Mouse (Mus musculus) G1E (cell line): ENCODE measurements around the gene Gsk3a. TPM values are rescaled to one million over a fixed set of nuclear protein-coding genes. Genes with fewer than 3 reads are reported as not detected.
A peak's percentile ranks its signal among the peaks of the same experiment; 100 is the strongest.
"Not testable (repeated sequence)": the region's sequence is repeated elsewhere in the genome, so short reads cannot be mapped to it uniquely, and the experiment has no call there.

Experiments used
- ATAC-seq: 2 replicates; pipeline ENCODE4 v1.8.0; 2016; ENCODE audit warnings: mild to moderate bottlenecking; ENCODE audit not compliant: insufficient number of reproducible peaks, poor library complexity, low FRiP score, severe bottlenecking; ENCODE audit errors: extremely low read depth
- DNase-seq: peaks from one replicate; pipeline ENCODE4 v3.0.0; 2012; ENCODE audit warnings: low spot score
- H3K27me3 ChIP-seq: 2 replicates; pipeline ENCODE4 v1.6.1; 2012; ENCODE audit warnings: mild to moderate bottlenecking, low read length, inconsistent platforms; ENCODE audit not compliant: insufficient read depth
- H3K36me3 ChIP-seq: replicated peaks from 2 replicates; pipeline ENCODE3; 2012; ENCODE audit warnings: mild to moderate bottlenecking, inconsistent platforms
- H3K4me1 ChIP-seq: 2 replicates; pipeline ENCODE4 v1.6.1; 2012; ENCODE audit warnings: low read depth, low read length, inconsistent platforms, mixed read lengths; ENCODE audit not compliant: insufficient read depth
- H3K4me3 ChIP-seq: 2 replicates; pipeline ENCODE4 v1.5.1; 2012; ENCODE audit warnings: low read depth, mild to moderate bottlenecking, inconsistent platforms, low read length, moderate library complexity, mixed read lengths
- H3K9me3 ChIP-seq: replicated peaks from 2 replicates; pipeline ENCODE4 v1.6.1; 2012; ENCODE audit warnings: inconsistent platforms
- CTCF ChIP-seq: IDR thresholded peaks from 2 replicates; pipeline ENCODE4 v1.5.1; 2012; ENCODE audit warnings: low read depth, low read length, inconsistent platforms, mixed read lengths
- GATA1 ChIP-seq: IDR thresholded peaks from 2 replicates; pipeline ENCODE4 v1.6.1; 2012; ENCODE audit warnings: borderline replicate concordance, low read length, inconsistent platforms, mixed read lengths
- GATA2 ChIP-seq: IDR thresholded peaks from 2 replicates; pipeline ENCODE4 v1.6.1; 2012; ENCODE audit warnings: low read depth, low read length, inconsistent platforms, borderline replicate concordance
- POLR2AphosphoS5 ChIP-seq: IDR thresholded peaks from 2 replicates; pipeline ENCODE4 v1.6.1; 2012; ENCODE audit warnings: low read depth, low read length, inconsistent platforms; ENCODE audit not compliant: insufficient replicate concordance
- TAL1 ChIP-seq: conservative IDR thresholded peaks from 2 replicates; pipeline ENCODE4 v1.6.1; 2012; ENCODE audit warnings: low read depth, low read length, inconsistent platforms, mixed read lengths
- polyA plus RNA-seq: library from polyadenylated mRNA; stranded (reverse); fragments of >175 nt; gene quantifications from 2 replicates; pipeline ENCODE4 v1.2.3, GENCODE M21; 2012
- total RNA-seq, 2 experiments: library from RNA; stranded (forward) in 1 of 2; stranded (reverse) in 1 of 2; fragments of 200-1000 nt in 1 of 2; fragments of >200 nt in 1 of 2; fragmentation: Nextera tagmentation in 1 of 2; gene quantifications; 2 replicates each; pipeline ENCODE4 v1.2.3; 2014 to 2017

Gene Gsk3a
- total and polyA plus RNA-seq, 3 experiments = 38.9 to 154 (median 107) TPM

DNA sequence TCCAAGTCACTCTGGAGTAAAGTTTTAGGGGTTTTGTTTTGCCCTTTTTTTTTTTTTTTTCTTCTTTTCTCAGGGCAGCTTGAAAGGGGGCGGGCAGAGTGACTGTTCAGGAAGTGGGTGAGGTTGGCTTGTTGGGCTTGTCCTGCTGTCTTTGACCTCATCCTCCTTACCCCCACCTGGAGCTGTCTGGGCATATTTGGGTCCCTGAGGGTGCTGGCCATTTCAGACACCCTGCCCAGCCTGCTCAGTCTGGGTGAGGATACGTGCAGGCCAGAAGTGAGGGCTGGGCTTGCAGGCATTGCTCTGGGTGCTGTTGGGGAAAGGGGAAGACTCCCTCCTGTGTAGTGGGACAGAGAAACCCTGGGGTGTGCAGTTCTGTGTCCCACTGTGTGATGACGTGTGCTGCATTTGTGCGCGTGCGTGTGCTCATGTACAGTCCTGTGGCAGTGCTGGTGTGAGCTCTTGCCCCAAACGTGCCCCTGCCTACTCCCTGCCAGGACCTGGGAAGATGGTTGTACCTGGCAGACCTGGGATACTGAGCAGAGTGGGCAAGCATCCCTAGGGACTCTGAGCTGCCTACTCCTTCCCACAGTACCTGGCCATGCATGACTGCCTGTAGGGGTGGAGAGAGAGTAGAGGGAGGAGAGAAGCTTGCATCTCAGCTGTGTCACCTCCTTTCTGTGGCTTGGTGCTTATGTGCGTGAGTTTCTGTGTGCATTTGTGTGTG lies 32.1 kb upstream of the Gsk3a start:
- Histone ChIP-seq H3K36me3 (peaks cover 50% of the 10 kb centered on the region), H3K4me1 (peaks cover 77% of the 10 kb centered on the region), H3K4me3 (peak overlapping the region; percentile 85; the same call in 1 of the 2 replicates), H3K9me3 (no peaks in the 10 kb centered on the region), H3K27me3 (no peaks in the 10 kb centered on the region)
- no peak for TF ChIP-seq TAL1
- TF ChIP-seq POLR2AphosphoS5 = no peak
- TF ChIP-seq CTCF = no peak
- no peak for TF ChIP-seq GATA1
- no peak for ATAC-seq
- DNase-seq = peak; percentile 14

DNA sequence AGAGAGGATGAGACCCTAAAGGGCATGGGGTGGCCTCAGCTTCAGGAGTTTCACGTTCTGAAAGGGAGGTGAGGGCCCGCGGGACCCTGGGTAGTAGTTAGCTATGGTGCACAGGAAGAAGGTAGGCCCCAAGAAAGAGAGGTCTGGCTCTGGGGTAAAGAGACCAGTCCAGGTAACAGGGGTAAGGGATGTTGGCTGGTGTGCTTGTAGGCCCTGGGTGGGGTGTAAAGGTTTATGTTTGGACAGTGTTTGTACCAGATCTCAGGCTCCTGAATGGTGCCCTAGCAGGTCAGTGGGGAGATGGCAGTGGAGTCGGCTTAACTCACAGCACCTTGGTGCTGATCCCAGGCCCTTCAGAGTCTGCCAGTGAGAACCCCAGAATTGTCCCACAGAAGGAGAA lies 31.4 kb upstream of the Gsk3a start:
- Histone ChIP-seq H3K4me3 (peak overlapping the region; percentile 85), H3K9me3 (no peaks in the 10 kb centered on the region), H3K4me1 (peaks cover 74% of the 10 kb centered on the region), H3K27me3 (no peaks in the 10 kb centered on the region), H3K36me3 (peaks cover 45% of the 10 kb centered on the region)
- TF ChIP-seq POLR2AphosphoS5 = no peak
- TF ChIP-seq CTCF = no peak
- no peak for TF ChIP-seq GATA2
- no peak for TF ChIP-seq GATA1
- no peak for TF ChIP-seq TAL1
- DNase-seq (peak; percentile 5), ATAC-seq (no peak)

DNA sequence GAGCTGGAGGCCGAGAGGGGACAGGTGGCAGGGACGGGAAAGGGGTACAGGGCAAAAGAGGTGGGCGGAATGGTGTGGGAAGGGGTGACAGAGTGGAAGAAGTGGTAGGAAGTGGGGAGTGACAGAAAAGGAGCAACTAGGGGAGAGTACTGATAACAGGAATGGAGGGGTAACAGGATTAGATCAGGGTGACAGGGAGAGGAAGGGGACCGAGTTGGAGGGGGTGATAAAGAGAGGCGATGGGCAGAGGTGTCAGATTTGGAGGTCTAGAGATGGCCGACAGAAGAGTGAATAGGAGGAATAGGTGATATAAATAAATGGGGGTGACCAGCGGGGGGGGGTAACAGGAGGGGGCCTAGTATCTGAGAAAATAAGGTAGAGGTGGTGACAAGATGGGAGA lies 30.9 kb upstream of the Gsk3a start:
- Histone ChIP-seq H3K4me3 (peak overlapping the region; percentile 85), H3K36me3 (peaks cover 40% of the 10 kb centered on the region), H3K4me1 (peaks cover 69% of the 10 kb centered on the region), H3K27me3 (no peaks in the 10 kb centered on the region), H3K9me3 (no peaks in the 10 kb centered on the region)
- TF ChIP-seq TAL1 = no peak
- no peak for TF ChIP-seq GATA1
- no peak for TF ChIP-seq POLR2AphosphoS5
- TF ChIP-seq CTCF = no peak
- TF ChIP-seq GATA2 = no peak
- ATAC-seq (no peak), DNase-seq (no peak)

DNA sequence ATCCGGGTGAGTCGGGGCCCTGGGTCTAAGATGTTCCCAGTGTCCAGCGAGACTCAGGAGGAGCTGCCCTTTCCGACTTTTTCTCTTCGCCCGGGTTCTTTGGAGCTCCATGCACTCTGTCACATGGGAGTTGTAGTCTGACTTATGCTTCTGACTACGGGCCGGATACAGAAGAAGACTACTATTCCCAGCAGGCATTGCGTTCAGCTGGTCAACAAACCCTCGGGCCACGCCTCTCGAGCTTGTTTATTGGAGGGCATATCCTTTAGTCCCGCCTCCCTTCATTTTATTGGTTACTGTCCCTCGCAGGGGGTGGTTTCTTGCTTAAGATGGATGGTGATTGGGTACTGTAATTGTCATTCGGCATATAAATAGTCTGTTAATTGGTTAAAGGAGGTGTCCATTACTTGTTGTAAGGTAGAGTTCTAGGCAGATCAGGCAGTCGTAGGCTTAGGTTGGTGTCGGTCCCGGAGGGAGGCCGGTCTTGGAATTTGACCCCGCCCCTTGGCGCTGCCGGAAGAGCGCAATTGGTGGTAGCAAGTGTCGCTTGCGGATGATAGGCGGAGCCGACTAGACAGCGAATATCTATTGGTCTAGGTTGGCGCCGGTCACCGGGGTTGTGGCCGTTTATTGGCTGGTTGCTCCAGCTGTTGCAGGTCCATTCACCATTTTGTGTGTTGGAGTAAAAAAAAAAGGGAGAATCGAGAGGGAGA lies 30.3 kb upstream of the Gsk3a start:
- Histone ChIP-seq H3K4me1 (peaks cover 63% of the 10 kb centered on the region), H3K9me3 (no peaks in the 10 kb centered on the region), H3K36me3 (peaks cover 34% of the 10 kb centered on the region), H3K4me3 (peak overlapping the region; percentile 85), H3K27me3 (no peaks in the 10 kb centered on the region)
- TF ChIP-seq POLR2AphosphoS5 (no peak), GATA2 (no peak), CTCF (no peak), GATA1 (no peak)
- peak; percentile 79 for ATAC-seq
- DNase-seq = peak; percentile 95

DNA sequence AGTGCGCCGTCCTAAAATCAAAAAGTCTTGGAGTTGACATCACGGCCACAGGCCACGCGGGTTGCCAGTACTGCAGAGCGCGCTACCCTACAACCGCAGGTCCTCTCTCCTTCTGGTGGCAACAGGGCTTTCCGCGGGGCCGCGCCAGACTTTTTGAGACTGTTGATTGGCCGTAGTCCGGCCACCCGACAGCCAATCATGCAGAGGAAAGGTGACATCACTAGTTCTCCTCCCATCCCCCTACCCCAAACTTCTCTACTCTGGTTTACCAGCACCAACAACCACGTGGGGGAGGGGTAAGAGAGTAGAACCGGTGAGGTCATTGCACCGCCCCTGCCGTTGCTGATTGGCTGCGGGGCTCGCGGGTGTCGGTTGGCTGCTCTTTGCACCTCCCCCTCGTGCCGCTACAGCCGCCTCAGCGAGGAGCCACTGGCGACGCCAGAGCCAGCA lies 29.7 kb upstream of the Gsk3a start, which contains the start of gene Cic:
TSS of gene Cic (plus strand) at position 404 of the 450 bp plus-strand sequence.
- ATAC-seq = peak; percentile 73
- TF ChIP-seq TAL1 (no peak), GATA1 (no peak), POLR2AphosphoS5 (no peak), CTCF (no peak), GATA2 (no peak)

DNA sequence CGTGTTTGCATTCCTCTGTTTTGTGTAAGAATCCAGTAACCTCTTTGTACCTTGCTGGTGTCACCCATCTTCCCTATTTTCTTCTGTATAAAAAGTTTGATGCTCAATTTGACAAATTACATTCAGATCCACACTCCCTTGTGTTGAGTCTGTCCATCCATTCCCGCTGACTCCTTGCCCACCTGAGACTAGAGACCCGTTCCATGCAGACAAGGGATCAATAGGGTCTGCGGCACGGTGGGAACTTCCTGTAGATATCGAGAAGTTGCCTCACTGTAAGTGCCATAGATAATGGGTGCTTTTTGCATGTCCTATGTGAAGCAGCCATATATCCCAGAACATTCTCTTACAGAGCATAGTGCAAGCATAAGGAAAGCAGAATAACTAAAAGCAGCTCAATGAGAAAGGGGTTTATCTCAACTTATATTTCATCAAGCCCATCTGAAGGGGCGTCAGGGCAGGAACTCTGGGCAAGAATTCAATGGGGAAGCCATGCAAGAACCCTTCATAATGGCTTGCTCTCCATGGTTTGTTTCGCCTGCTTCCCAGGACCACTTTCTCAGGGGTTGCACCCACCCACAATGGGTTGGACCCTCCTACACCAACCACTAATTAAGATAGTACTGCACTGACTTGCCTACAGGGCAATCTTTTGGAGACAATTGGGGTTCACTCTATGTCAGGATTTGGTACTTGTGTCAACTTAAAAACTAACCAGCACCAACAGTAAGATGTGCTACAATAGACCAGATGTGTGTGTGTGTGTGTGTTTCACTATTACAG lies 28.7 kb upstream of the Gsk3a start:
- peak overlapping the region; percentile 85; the same call in 1 of the 2 replicates for H3K4me3 ChIP-seq
- ATAC-seq = no peak
- no peaks in the 10 kb centered on the region for H3K27me3 ChIP-seq
- no peak for DNase-seq
- no peaks in the 10 kb centered on the region for H3K9me3 ChIP-seq
- no peak for TF ChIP-seq GATA2
- no peak for TF ChIP-seq POLR2AphosphoS5
- no peak for TF ChIP-seq GATA1
- no peak for TF ChIP-seq CTCF
- TF ChIP-seq TAL1 = no peak
- H3K4me1 ChIP-seq = peaks cover 47% of the 10 kb centered on the region
- peaks cover 18% of the 10 kb centered on the region for H3K36me3 ChIP-seq

More for the DNA sequence above, 29.7 kb upstream of the Gsk3a start, which contains the start of gene Cic:
- peaks cover 28% of the 10 kb centered on the region for H3K36me3 ChIP-seq
- H3K9me3 ChIP-seq = no peaks in the 10 kb centered on the region
- H3K4me1 ChIP-seq = peaks cover 57% of the 10 kb centered on the region
- peak within 1 kb of the TSS; percentile 85 for H3K4me3 ChIP-seq
- DNase-seq = peak; percentile 94
- no peaks in the 10 kb centered on the region for H3K27me3 ChIP-seq

DNA sequence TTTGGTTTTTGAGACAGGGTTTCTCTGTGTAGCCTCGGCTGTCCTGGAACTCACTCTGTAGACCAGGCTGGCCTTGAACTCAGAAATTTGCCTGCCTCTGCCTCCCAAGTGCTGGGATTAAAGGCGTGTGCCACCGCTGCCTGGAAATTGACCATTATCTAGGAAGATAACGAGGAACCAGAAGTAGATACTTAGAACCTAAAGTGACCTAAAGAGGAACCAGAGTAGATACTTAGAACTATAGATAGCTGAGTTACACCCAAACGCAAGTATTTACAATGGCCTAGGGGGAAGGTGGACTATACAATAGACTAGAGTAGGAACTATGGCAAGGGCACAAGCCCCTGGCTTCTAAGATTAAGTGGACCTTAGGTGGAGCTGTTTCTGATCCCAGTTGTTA lies 28.1 kb upstream of the Gsk3a start:
- Histone ChIP-seq H3K4me1 (peaks cover 41% of the 10 kb centered on the region), H3K36me3 (peaks cover 12% of the 10 kb centered on the region)
- not testable (repeated sequence) for H3K27me3 ChIP-seq, H3K9me3 ChIP-seq, H3K4me3 ChIP-seq, DNase-seq, ATAC-seq
